Mouse (Mus musculus): ENCODE results near the gene Eml1. TPM values are rescaled to one million over a fixed set of nuclear protein-coding genes. Genes with fewer than 3 reads are reported as not detected.

Eml1 gene
- polyA plus RNA-seq, 1 experiment, result 6.4 TPM

- H3K4me3 ChIP-seq (ENCODE audit: control insufficient read depth, insufficient read depth, low read length), result no peak overlapping the region
- TF ChIP-seq POLR2A (IDR thresholded peaks at IDR 0.05; ENCODE audit: control insufficient read depth, extremely low read depth, insufficient read depth, low read length, poor library complexity), result no peak
- TF ChIP-seq CTCF (IDR thresholded peaks at IDR 0.05; ENCODE audit: borderline replicate concordance, control insufficient read depth, extremely low read depth, insufficient read depth, low read length, poor library complexity), result no peak
- 88% methylated on average over 6 of the region's 6 CpGs for WGBS
- H3K27ac ChIP-seq (ENCODE audit: control insufficient read depth, insufficient read depth, low read length), result no peak overlapping the region
- no peaks in the 10 kb centered on the region for H3K27me3 ChIP-seq (ENCODE audit: control insufficient read depth, insufficient read depth, low read length)
- H3K36me3 ChIP-seq (ENCODE audit: control insufficient read depth, insufficient read depth, low read length), result no peaks in the 10 kb centered on the region
- no peak for DNase-seq
- H3K4me1 ChIP-seq (replicated peaks; ENCODE audit: control insufficient read depth, insufficient read depth, low read length), result no peaks in the 10 kb centered on the region
Observed at GRCm38 (mm10) chr12:108395285-108395660, 24.5 kb downstream of the Eml1 start.

GRCm38 (mm10) chr12:108396081-108396947 lies 25.6 kb downstream of the Eml1 start:
- H3K36me3 ChIP-seq (ENCODE audit: control insufficient read depth, insufficient read depth, low read length), result no peaks in the 10 kb centered on the region
- no peak overlapping the region for H3K27ac ChIP-seq (ENCODE audit: control insufficient read depth, insufficient read depth, low read length)
- TF ChIP-seq CTCF (IDR thresholded peaks at IDR 0.05; ENCODE audit: borderline replicate concordance, control insufficient read depth, extremely low read depth, insufficient read depth, low read length, poor library complexity) (no peak), POLR2A (IDR thresholded peaks at IDR 0.05; ENCODE audit: control insufficient read depth, extremely low read depth, insufficient read depth, low read length, poor library complexity) (no peak)
- H3K4me3 ChIP-seq (ENCODE audit: control insufficient read depth, insufficient read depth, low read length), result no peak overlapping the region
- no peaks in the 10 kb centered on the region for H3K4me1 ChIP-seq (replicated peaks; ENCODE audit: control insufficient read depth, insufficient read depth, low read length)
- H3K27me3 ChIP-seq (ENCODE audit: control insufficient read depth, insufficient read depth, low read length), result no peaks in the 10 kb centered on the region
- WGBS, result 88% methylated on average over 11 of the region's 11 CpGs
- no peak for DNase-seq

- Histone ChIP-seq H3K36me3 (ENCODE audit: control insufficient read depth, insufficient read depth, low read length) (no peaks in the 10 kb centered on the region), H3K27me3 (ENCODE audit: control insufficient read depth, insufficient read depth, low read length) (no peaks in the 10 kb centered on the region), H3K4me3 (ENCODE audit: control insufficient read depth, insufficient read depth, low read length) (no peak overlapping the region), H3K27ac (ENCODE audit: control insufficient read depth, insufficient read depth, low read length) (no peak overlapping the region), H3K4me1 (replicated peaks; ENCODE audit: control insufficient read depth, insufficient read depth, low read length) (no peaks in the 10 kb centered on the region)
- DNase-seq, result no peak
- WGBS, result 90% methylated on average over 7 of the region's 7 CpGs
- TF ChIP-seq CTCF (IDR thresholded peaks at IDR 0.05; ENCODE audit: borderline replicate concordance, control insufficient read depth, extremely low read depth, insufficient read depth, low read length, poor library complexity) (no peak), POLR2A (IDR thresholded peaks at IDR 0.05; ENCODE audit: control insufficient read depth, extremely low read depth, insufficient read depth, low read length, poor library complexity) (no peak)
Observed at GRCm38 (mm10) chr12:108398681-108399080, 27.9 kb downstream of the Eml1 start.

- no peaks in the 10 kb centered on the region for H3K4me1 ChIP-seq (replicated peaks; ENCODE audit: control insufficient read depth, insufficient read depth, low read length)
- TF ChIP-seq POLR2A (IDR thresholded peaks at IDR 0.05; ENCODE audit: control insufficient read depth, extremely low read depth, insufficient read depth, low read length, poor library complexity) (no peak), CTCF (IDR thresholded peaks at IDR 0.05; ENCODE audit: borderline replicate concordance, control insufficient read depth, extremely low read depth, insufficient read depth, low read length, poor library complexity) (no peak)
- H3K27me3 ChIP-seq (ENCODE audit: control insufficient read depth, insufficient read depth, low read length), result no peaks in the 10 kb centered on the region
- no peak overlapping the region for H3K4me3 ChIP-seq (ENCODE audit: control insufficient read depth, insufficient read depth, low read length)
- no peak overlapping the region for H3K27ac ChIP-seq (ENCODE audit: control insufficient read depth, insufficient read depth, low read length)
- 85% methylated on average over 8 of the region's 8 CpGs for WGBS
- H3K36me3 ChIP-seq (ENCODE audit: control insufficient read depth, insufficient read depth, low read length), result no peaks in the 10 kb centered on the region
- no peak for DNase-seq
Observed at GRCm38 (mm10) chr12:108399191-108399590, 28.4 kb downstream of the Eml1 start.

- Histone ChIP-seq H3K27ac (ENCODE audit: control insufficient read depth, insufficient read depth, low read length) (no peak overlapping the region), H3K27me3 (ENCODE audit: control insufficient read depth, insufficient read depth, low read length) (no peaks in the 10 kb centered on the region), H3K36me3 (ENCODE audit: control insufficient read depth, insufficient read depth, low read length) (no peaks in the 10 kb centered on the region), H3K4me3 (ENCODE audit: control insufficient read depth, insufficient read depth, low read length) (no peak overlapping the region), H3K4me1 (replicated peaks; ENCODE audit: control insufficient read depth, insufficient read depth, low read length) (no peaks in the 10 kb centered on the region)
- TF ChIP-seq POLR2A (IDR thresholded peaks at IDR 0.05; ENCODE audit: control insufficient read depth, extremely low read depth, insufficient read depth, low read length, poor library complexity) (no peak), CTCF (IDR thresholded peaks at IDR 0.05; ENCODE audit: borderline replicate concordance, control insufficient read depth, extremely low read depth, insufficient read depth, low read length, poor library complexity) (no peak)
- WGBS, result 88% methylated on average over 8 of the region's 8 CpGs
- DNase-seq, result no peak
Observed at GRCm38 (mm10) chr12:108400951-108401350, 30.2 kb downstream of the Eml1 start.

GRCm38 (mm10) chr12:108403957-108404356 lies 33.2 kb downstream of the Eml1 start:
- Histone ChIP-seq H3K36me3 (ENCODE audit: control insufficient read depth, insufficient read depth, low read length) (no peaks in the 10 kb centered on the region), H3K4me3 (ENCODE audit: control insufficient read depth, insufficient read depth, low read length) (no peak overlapping the region), H3K4me1 (replicated peaks; ENCODE audit: control insufficient read depth, insufficient read depth, low read length) (no peaks in the 10 kb centered on the region), H3K27me3 (ENCODE audit: control insufficient read depth, insufficient read depth, low read length) (no peaks in the 10 kb centered on the region), H3K27ac (ENCODE audit: control insufficient read depth, insufficient read depth, low read length) (no peak overlapping the region)
- TF ChIP-seq POLR2A (IDR thresholded peaks at IDR 0.05; ENCODE audit: control insufficient read depth, extremely low read depth, insufficient read depth, low read length, poor library complexity) (no peak), CTCF (IDR thresholded peaks at IDR 0.05; ENCODE audit: borderline replicate concordance, control insufficient read depth, extremely low read depth, insufficient read depth, low read length, poor library complexity) (no peak)
- 65% methylated on average over 6 of the region's 6 CpGs for WGBS
- DNase-seq, result no peak
